Mouse (Mus musculus) lung, adult 2 months (tissue): ENCODE data around the gene Tctn3.

Source experiments
- CTCF ChIP-seq: fragments of 200-500 bp; IDR thresholded peaks from 2 replicates; pipeline ENCODE4 v1.5.1; 2011; ENCODE audit warnings: mild to moderate bottlenecking, low read length, control low read depth; ENCODE audit not compliant: insufficient read depth
- POLR2A ChIP-seq: fragments of 200-500 bp; IDR thresholded peaks from 2 replicates; pipeline ENCODE4 v1.6.1; 2011; ENCODE audit warnings: low read depth, mild to moderate bottlenecking, control low read depth, low read length, borderline replicate concordance; ENCODE audit errors: extremely low read depth

- no peak for TF ChIP-seq POLR2A
- TF ChIP-seq CTCF = no peak
Observed at GRCm38 (mm10) chr19:40616021-40616420, 4.0 kb upstream of the Tctn3 start.
